Mouse (Mus musculus) CD4-positive naive resting alpha-beta T cell, adult 76 days (primary cell): ENCODE measurements around the gene Kat8. TPM values are rescaled to one million over a fixed set of nuclear protein-coding genes. Genes with fewer than 3 reads are reported as not detected.

ENCODE experiments used
- total RNA-seq: library from RNA; stranded (reverse); gene quantifications from one replicate; pipeline ENCODE4 v1.2.4, GENCODE M21; 2023

Kat8 gene
- 40.6 TPM for total RNA-seq

DNA sequence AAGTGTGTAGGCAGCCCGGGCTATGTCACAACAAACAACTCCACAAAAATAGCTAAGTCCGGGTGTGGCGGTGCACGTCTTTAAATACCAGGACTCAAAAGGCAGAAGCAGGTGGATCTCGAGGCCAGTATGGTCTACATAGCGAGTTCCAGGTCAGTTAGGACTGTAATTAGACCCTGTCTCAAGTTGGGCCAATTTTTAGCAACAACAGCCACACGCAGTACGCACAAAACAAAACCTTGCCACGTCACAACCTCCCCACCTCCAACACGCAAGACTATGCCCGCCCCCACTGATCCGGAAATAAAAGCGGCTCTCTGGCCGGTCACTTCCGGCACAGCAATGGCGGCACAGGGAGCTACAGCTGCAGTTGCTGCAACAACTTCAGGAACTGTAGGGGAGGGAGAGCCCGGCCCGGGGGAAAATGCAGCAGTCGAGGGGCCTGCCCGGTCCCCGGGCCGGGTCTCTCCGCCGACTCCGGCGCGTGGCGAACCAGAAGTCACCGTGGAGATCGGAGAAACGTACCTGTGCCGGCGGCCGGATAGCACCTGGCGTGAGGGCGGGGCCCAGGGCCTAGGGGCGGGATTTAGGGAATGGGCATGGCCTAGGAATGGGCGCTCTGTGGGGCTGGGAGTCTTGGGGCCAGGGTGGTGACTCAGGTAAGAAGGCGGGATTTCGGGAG is at the start of gene Kat8:
Gene Kat8 (plus strand): TSS at position 327 of the 682 bp plus-strand sequence.

GRCm38 (mm10) chr7:127876041-127876466 is 36.3 kb upstream of the Kat8 start, which contains the start of gene Zfp646:
TSS of gene Zfp646 (plus strand) at chr7:127876221.

DNA sequence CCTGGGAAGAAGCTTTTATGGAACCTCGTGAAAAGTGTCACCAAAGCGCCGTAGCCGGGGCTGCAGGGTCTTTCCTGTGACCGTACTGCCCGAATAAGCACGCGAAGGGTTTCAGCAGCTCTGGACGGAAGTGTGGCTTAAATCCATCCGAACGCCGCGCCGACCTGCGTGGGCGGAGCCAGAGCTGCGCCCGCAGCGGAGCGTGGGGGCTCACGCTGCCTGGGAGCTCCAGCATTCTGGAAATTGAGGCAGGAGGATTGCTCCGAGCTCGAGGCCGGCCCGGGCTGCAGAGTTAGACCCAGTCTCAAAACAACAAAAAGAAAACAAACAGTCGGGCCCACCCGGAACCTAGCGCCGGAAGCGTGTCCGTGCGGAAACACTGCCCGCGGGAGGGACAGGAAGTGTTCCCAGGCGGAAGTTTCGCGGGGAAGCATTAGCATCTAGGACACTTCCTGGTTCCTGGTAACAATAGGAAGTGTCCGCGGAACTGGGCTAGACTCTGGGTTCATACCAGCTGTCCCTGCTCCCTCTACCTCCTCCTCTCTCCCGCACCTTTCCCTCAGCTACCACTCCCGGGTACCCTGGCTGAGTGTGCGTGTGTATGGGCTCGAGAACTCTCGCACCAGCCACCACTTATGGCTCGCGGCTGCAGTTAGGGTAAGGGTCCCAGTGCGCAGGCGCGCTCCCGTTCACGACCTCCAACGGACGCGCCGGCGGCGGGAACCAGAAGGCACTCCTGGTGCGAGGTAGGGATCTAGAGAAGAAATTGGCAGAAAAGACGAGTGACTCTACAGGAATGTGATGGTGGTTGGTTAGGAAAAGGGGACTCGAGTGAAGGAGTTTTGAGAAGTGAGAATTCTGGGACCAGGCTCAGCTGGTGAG is 35.6 kb upstream of the Kat8 start, which contains the start of gene Zfp668:
Gene Zfp668 (minus strand): TSS at position 362 of the 882 bp plus-strand sequence.

DNA sequence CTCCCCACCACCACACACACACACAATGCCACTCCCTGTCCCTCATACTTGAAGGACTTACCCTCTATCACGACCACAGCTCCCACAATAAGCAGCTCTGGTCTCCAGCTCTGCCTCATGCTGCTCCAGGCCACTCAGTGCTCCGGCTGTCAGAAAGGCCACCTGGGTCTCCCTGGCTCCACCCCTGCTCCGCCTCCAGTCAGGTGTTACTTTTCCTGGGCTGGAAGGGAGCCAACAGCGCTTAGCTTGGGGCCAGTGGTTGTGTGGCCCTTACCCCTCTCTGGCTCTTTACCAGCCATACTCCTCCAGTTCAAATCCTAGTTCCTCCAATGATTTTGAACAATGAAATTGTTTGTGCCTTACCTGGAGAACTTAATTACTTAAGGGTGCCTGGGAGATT is 21.5 kb upstream of the Kat8 start, which contains the start of gene Prss53:
Gene Prss53 (minus strand): TSS at position 173 of the 400 bp plus-strand sequence.

DNA sequence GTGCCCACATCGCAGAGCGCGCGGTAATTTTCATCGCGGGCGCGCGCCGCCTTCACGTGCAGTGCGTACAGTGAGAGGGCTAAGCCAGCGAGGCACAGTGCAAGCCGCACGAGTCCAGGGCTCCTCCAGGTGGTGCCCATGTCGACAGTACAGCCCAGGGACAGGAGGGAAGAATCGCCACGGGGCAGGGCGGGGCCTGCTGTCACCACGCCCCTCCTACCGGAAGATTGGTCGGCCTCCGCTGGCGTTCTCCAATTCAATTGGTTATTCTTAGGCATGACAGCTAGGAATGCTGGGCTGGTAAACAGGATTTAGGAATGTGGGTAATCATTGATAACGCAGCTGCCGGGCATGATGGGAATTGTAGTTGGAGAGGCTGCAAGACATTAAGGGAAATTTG is 16.9 kb upstream of the Kat8 start, which contains the start of the genes Gm21974 and Vkorc1:
Gene Gm21974 (minus strand): TSS at position 13 of the 400 bp plus-strand sequence.
Gene Vkorc1 (minus strand): TSS at position 176 of the 400 bp plus-strand sequence.

GRCm38 (mm10) chr7:127903971-127904796 is 8.1 kb upstream of the Kat8 start, which contains the start of gene Bckdk:
TSS of gene Bckdk (plus strand) at chr7:127904082.

DNA sequence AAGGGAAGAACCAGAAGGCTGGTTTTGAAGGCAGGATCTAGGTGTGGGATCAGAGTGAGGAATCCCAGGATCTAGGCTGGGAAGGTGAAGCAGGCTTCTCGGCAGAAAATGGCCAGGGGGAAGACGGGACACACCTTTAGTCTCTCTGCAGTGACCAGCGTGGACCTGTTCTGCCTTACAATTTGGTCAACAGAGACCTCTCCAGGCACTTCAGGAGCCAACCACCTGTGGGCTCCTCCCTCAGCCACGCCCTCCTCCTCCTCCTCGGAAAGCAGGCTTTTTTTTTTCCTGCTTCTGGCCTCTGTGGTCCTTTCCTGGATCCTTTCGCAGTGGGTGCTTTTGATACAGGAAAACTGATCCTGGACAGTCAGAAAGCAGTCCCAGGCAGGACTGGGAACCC is 17.6 kb downstream of the Kat8 start, which contains the start of gene Prss8:
Gene Prss8 (minus strand): TSS at position 182 of the 400 bp plus-strand sequence.

GRCm38 (mm10) chr7:127946470-127947023 is 34.2 kb downstream of the Kat8 start, which contains the start of gene Prss36:
TSS of gene Prss36 (minus strand) at chr7:127946725.

GRCm38 (mm10) chr7:127967004-127967921 is 54.9 kb downstream of the Kat8 start, which contains the start of gene Fus:
TSS of gene Fus (plus strand) at chr7:127967457.

Other genes with a start within 250 kb of the Kat8 start
- 21.5 TPM for gene Bcl7c, start 203.6 kb upstream of the Kat8 start, total RNA-seq
- not detected for gene Ctf1, start 199.8 kb upstream of the Kat8 start, total RNA-seq
- gene Ctf2, start 180.3 kb upstream of the Kat8 start, total RNA-seq, result not detected
- 5.2 TPM for gene Fbxl19, start 168.0 kb upstream of the Kat8 start, total RNA-seq
- 6.8 TPM for gene Orai3, start 142.7 kb upstream of the Kat8 start, total RNA-seq
- 85.9 TPM for gene Setd1a, start 135.8 kb upstream of the Kat8 start, total RNA-seq
- 0.79 TPM for gene Gm49388, start 126.9 kb upstream of the Kat8 start, total RNA-seq
- 4.5 TPM for gene Hsd3b7, start 111.9 kb upstream of the Kat8 start, total RNA-seq
- gene Stx4a, start 88.2 kb upstream of the Kat8 start, total RNA-seq, result 106 TPM
- gene Stx1b, start 88.0 kb upstream of the Kat8 start, total RNA-seq, result not detected
- 85.5 TPM for gene Zfp646, start 36.3 kb upstream of the Kat8 start, total RNA-seq
- 23.0 TPM for gene Zfp668, start 35.7 kb upstream of the Kat8 start, total RNA-seq
- 0.35 TPM for gene Prss53, start 21.5 kb upstream of the Kat8 start, total RNA-seq
- not detected for gene Gm21974, start 17.1 kb upstream of the Kat8 start, total RNA-seq
- gene Vkorc1, start 16.9 kb upstream of the Kat8 start, total RNA-seq, result 13.3 TPM
- 21.5 TPM for gene Bckdk, start 8.4 kb upstream of the Kat8 start, total RNA-seq
- gene Prss8, start 17.6 kb downstream of the Kat8 start, total RNA-seq, result not detected
- 1.7 TPM for gene Prss36, start 34.2 kb downstream of the Kat8 start, total RNA-seq
- gene Fus, start 54.9 kb downstream of the Kat8 start, total RNA-seq, result 1,107 TPM
- 47.8 TPM for gene Pycard, start 81.4 kb downstream of the Kat8 start, total RNA-seq
- gene Trim72, start 91.4 kb downstream of the Kat8 start, total RNA-seq, result 0.35 TPM
- 5.3 TPM for gene Itgam, start 150.1 kb downstream of the Kat8 start, total RNA-seq
- not detected for gene Gm49368, start 150.2 kb downstream of the Kat8 start, total RNA-seq
- 3.9 TPM for gene Itgax, start 217.0 kb downstream of the Kat8 start, total RNA-seq
- gene Itgad, start 241.9 kb downstream of the Kat8 start, total RNA-seq, result 5.0 TPM